Mouse (Mus musculus): ENCODE results near the gene Krtcap3.

Gene Krtcap3

DNA sequence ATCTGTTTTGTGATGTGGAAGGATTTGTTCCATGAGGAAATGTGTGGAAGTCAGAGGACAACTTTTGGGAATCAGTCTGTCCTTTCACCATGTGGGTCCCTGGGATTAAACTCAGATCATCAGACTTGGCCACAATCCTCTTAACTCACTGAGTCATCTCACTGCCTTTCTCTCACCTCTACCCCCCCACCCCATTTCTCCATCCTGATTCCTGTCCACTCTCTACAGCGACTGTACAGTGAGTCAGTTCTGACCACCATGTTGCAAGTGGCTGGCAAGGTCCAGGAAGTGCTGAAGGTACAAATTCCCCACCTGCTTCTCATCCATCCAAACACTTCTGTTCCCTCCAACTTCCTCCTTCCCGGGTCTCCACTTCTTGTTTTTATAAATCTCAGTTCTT is 47.0 kb downstream of the Krtcap3 start:
- no peak for DNase-seq (ENCODE audit: low spot score in 2 of 2)

DNA sequence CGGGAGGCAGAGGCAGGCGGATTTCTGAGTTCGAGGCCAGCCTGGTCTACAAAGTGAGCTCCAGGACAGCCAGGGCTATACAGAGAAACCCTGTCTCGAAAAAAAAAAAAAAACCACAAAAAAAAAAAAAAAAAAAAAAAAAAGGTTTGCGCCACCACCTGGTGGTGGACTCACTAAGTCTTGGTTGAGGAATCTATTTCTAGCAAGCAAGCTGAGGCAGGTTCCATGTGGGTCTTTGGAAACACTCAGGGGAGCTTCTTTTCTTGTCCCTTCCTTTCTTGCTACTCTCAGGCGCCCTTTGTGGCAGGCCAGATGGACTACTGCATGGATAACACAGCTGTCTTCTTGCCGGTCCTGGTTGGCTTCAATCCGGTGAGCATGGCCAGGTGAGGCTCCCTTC is 50.4 kb downstream of the Krtcap3 start:
- no peak for DNase-seq (ENCODE audit: low spot score in 2 of 2)
